Mouse (Mus musculus) heart, embryonic 16.5 days (tissue): ENCODE data around the gene Sgpp2. TPM values are rescaled to one million over a fixed set of nuclear protein-coding genes. Genes with fewer than 3 reads are reported as not detected.

Experiments used
- ATAC-seq: fragments of 200-750 bp; cut with Nextera tagmentation; replicated peaks from 2 replicates; pipeline ENCODE4 v1.8.0; 2017; ENCODE audit warnings: moderate number of reproducible peaks; ENCODE audit not compliant: insufficient read depth, low FRiP score; ENCODE audit errors: extremely low read depth
- H3K27ac ChIP-seq: fragments of 300-500 bp; sonication (generic); 2 replicates; pipeline ENCODE4 v1.5.1; 2014; ENCODE audit warnings: mild to moderate bottlenecking, low read length, control low read depth, moderate library complexity
- H3K27me3 ChIP-seq: fragments of 300-500 bp; sonication (generic); 2 replicates; pipeline ENCODE4 v1.6.1; 2014; ENCODE audit warnings: low read length, mixed read lengths; ENCODE audit not compliant: control insufficient read depth, insufficient read depth
- H3K36me3 ChIP-seq: fragments of 300-500 bp; sonication (generic); 2 replicates; pipeline ENCODE4 v1.6.1; 2014; ENCODE audit not compliant: control insufficient read depth, insufficient read depth
- H3K4me1 ChIP-seq: fragments of 300-500 bp; sonication (generic); 2 replicates; pipeline ENCODE4 v1.6.1; 2014; ENCODE audit warnings: low read length, mixed read lengths; ENCODE audit not compliant: control insufficient read depth, insufficient read depth
- H3K4me2 ChIP-seq: fragments of 300-500 bp; sonication (generic); 2 replicates; pipeline ENCODE4 v1.6.1; 2014; ENCODE audit warnings: low read depth, mild to moderate bottlenecking, control low read depth, low read length
- H3K4me3 ChIP-seq: fragments of 300-500 bp; sonication (generic); 2 replicates; pipeline ENCODE4 v1.5.1; 2014; ENCODE audit warnings: mild to moderate bottlenecking, control low read depth, low read length
- H3K9ac ChIP-seq: fragments of 300-500 bp; sonication (generic); 2 replicates; pipeline ENCODE4 v1.6.1; 2014; ENCODE audit warnings: low read length, control low read depth
- H3K9me3 ChIP-seq: fragments of 300-500 bp; sonication (generic); replicated peaks from 2 replicates; pipeline ENCODE4 v1.6.1; 2016; ENCODE audit warnings: low read length; ENCODE audit not compliant: control insufficient read depth
- WGBS: fragments of 180-500 bp; shearing (Covaris S2); extraction: QIAGEN DNeasy Blood & Tissue Kit; methylation state at CpG from one replicate; pipeline ENCODE4 v1.1.7; 2014; 5-methylcytosine and 5-hydroxymethylcytosine counted together
- polyA plus RNA-seq: library from polyadenylated mRNA; unstranded; fragments of >200 nt; fragmentation: Nextera tagmentation; extraction: Ambion mirVana; gene quantifications from 2 replicates; pipeline ENCODE4 v1.2.1, GENCODE M21; 2015

Sgpp2 gene
- polyA plus RNA-seq, 1 experiment from 2014 or later: 0.28 TPM

GRCm38 (mm10) chr1:78424848-78425247 is 114.7 kb downstream of the Sgpp2 start:
- no peak for ATAC-seq
- no peak overlapping the region for H3K4me3 ChIP-seq
- H3K4me1 ChIP-seq: peaks cover 32% of the 10 kb centered on the region
- H3K9me3 ChIP-seq: no peaks in the 10 kb centered on the region
- H3K27ac ChIP-seq: peak overlapping the region; percentile 83; the same call in 1 of the 2 replicates
- no peaks in the 10 kb centered on the region for H3K27me3 ChIP-seq
- no peak overlapping the region for H3K9ac ChIP-seq
- no peak overlapping the region for H3K4me2 ChIP-seq
- H3K36me3 ChIP-seq: no peaks in the 10 kb centered on the region
- WGBS: 86% methylated on average over 4 of the region's 4 CpGs

GRCm38 (mm10) chr1:78425309-78425708 is 115.2 kb downstream of the Sgpp2 start:
- H3K27ac ChIP-seq: peak overlapping the region; percentile 83
- H3K4me3 ChIP-seq: no peak overlapping the region
- no peaks in the 10 kb centered on the region for H3K27me3 ChIP-seq
- no peaks in the 10 kb centered on the region for H3K36me3 ChIP-seq
- H3K4me2 ChIP-seq: peak overlapping the region; percentile 8; the same call in 1 of the 2 replicates
- 88% methylated on average over 7 of the region's 7 CpGs for WGBS
- no peak for ATAC-seq
- H3K9ac ChIP-seq: 0 out of 2 replicates have a peak overlapping the region, but pooled peaks have one; percentile 32
- H3K9me3 ChIP-seq: no peaks in the 10 kb centered on the region
- peaks cover 32% of the 10 kb centered on the region for H3K4me1 ChIP-seq

- peak; percentile 89 for ATAC-seq
- H3K4me3 ChIP-seq: no peak overlapping the region
- no peaks in the 10 kb centered on the region for H3K27me3 ChIP-seq
- peak overlapping the region; percentile 8 for H3K4me2 ChIP-seq
- no peaks in the 10 kb centered on the region for H3K9me3 ChIP-seq
- H3K36me3 ChIP-seq: no peaks in the 10 kb centered on the region
- peak overlapping the region; percentile 83 for H3K27ac ChIP-seq
- WGBS: 57% methylated on average over 7 of the region's 7 CpGs
- peaks cover 32% of the 10 kb centered on the region for H3K4me1 ChIP-seq
- 0 out of 2 replicates have a peak overlapping the region, but pooled peaks have one; percentile 32 for H3K9ac ChIP-seq
Measured at GRCm38 (mm10) chr1:78425793-78426700, 115.9 kb downstream of the Sgpp2 start.

GRCm38 (mm10) chr1:78426841-78427240 is 116.7 kb downstream of the Sgpp2 start:
- Histone ChIP-seq H3K4me3 (no peak overlapping the region), H3K9me3 (no peaks in the 10 kb centered on the region), H3K9ac (no peak overlapping the region), H3K27ac (peak overlapping the region; percentile 83), H3K4me1 (peaks cover 32% of the 10 kb centered on the region), H3K27me3 (no peaks in the 10 kb centered on the region), H3K36me3 (0 out of 2 replicates have a peak, but pooled peaks cover 3% of the 10 kb centered on the region), H3K4me2 (no peak overlapping the region)
- 51% methylated on average over 3 of the region's 3 CpGs for WGBS
- no peak; the same call in 1 of the 2 replicates for ATAC-seq

GRCm38 (mm10) chr1:78428851-78429250 is 118.7 kb downstream of the Sgpp2 start:
- H3K27ac ChIP-seq: no peak overlapping the region
- H3K4me3 ChIP-seq: no peak overlapping the region
- H3K9me3 ChIP-seq: no peaks in the 10 kb centered on the region
- ATAC-seq: no peak
- WGBS: 82% methylated on average over 11 of the region's 11 CpGs
- no peak overlapping the region for H3K9ac ChIP-seq
- H3K27me3 ChIP-seq: no peaks in the 10 kb centered on the region
- no peak overlapping the region for H3K4me2 ChIP-seq
- H3K36me3 ChIP-seq: 0 out of 2 replicates have a peak, but pooled peaks cover 5% of the 10 kb centered on the region
- H3K4me1 ChIP-seq: peaks cover 28% of the 10 kb centered on the region

- no peaks in the 10 kb centered on the region for H3K9me3 ChIP-seq
- no peak overlapping the region for H3K9ac ChIP-seq
- H3K4me3 ChIP-seq: no peak overlapping the region
- 95% methylated on average over 9 of the region's 9 CpGs for WGBS
- peaks cover 15% of the 10 kb centered on the region for H3K4me1 ChIP-seq
- no peaks in the 10 kb centered on the region for H3K27me3 ChIP-seq
- no peak overlapping the region for H3K4me2 ChIP-seq
- no peak for ATAC-seq
- no peak overlapping the region for H3K27ac ChIP-seq
- 0 out of 2 replicates have a peak, but pooled peaks cover 5% of the 10 kb centered on the region for H3K36me3 ChIP-seq
Measured at GRCm38 (mm10) chr1:78433472-78433871, 123.3 kb downstream of the Sgpp2 start.

- Histone ChIP-seq H3K9ac (no peak overlapping the region), H3K4me2 (no peak overlapping the region), H3K27ac (no peak overlapping the region), H3K4me1 (peaks cover 13% of the 10 kb centered on the region), H3K36me3 (0 out of 2 replicates have a peak, but pooled peaks cover 5% of the 10 kb centered on the region), H3K27me3 (no peaks in the 10 kb centered on the region), H3K4me3 (no peak overlapping the region), H3K9me3 (no peaks in the 10 kb centered on the region)
- WGBS: 55% methylated on average over 2 of the region's 2 CpGs
- no peak for ATAC-seq
Measured at GRCm38 (mm10) chr1:78435967-78436366, 125.8 kb downstream of the Sgpp2 start.

- H3K27me3 ChIP-seq: no peaks in the 10 kb centered on the region
- no peak overlapping the region for H3K9ac ChIP-seq
- no peak for ATAC-seq
- peaks cover 13% of the 10 kb centered on the region for H3K4me1 ChIP-seq
- H3K9me3 ChIP-seq: no peaks in the 10 kb centered on the region
- H3K27ac ChIP-seq: no peak overlapping the region
- H3K4me3 ChIP-seq: no peak overlapping the region
- 83% methylated on average over 1 of the region's 1 CpGs for WGBS
- 0 out of 2 replicates have a peak, but pooled peaks cover 4% of the 10 kb centered on the region for H3K36me3 ChIP-seq
- no peak overlapping the region for H3K4me2 ChIP-seq
Measured at GRCm38 (mm10) chr1:78436445-78436844, 126.3 kb downstream of the Sgpp2 start.

GRCm38 (mm10) chr1:78437150-78437549 is 127.0 kb downstream of the Sgpp2 start:
- Histone ChIP-seq H3K4me1 (peaks cover 13% of the 10 kb centered on the region), H3K4me3 (no peak overlapping the region), H3K9ac (no peak overlapping the region), H3K27me3 (no peaks in the 10 kb centered on the region), H3K9me3 (no peaks in the 10 kb centered on the region), H3K27ac (peak overlapping the region; percentile 51), H3K36me3 (peaks cover 4% of the 10 kb centered on the region), H3K4me2 (no peak overlapping the region)
- ATAC-seq: 0 out of 2 replicates have a peak, but pooled peaks have one; percentile 41
- 59% methylated on average over 3 of the region's 3 CpGs for WGBS
